Mouse (Mus musculus) gastrocnemius, adult 2 months (tissue): ENCODE measurements around the gene Olfr101. TPM values are rescaled to one million over a fixed set of nuclear protein-coding genes. Genes with fewer than 3 reads are reported as not detected.

ENCODE experiments used
- DNase-seq: peaks from one replicate; pipeline ENCODE4 v3.0.0; 2022
- H3K27ac ChIP-seq: fragments of 200-600 bp; 2 replicates; pipeline ENCODE4 v1.8.1; 2022; ENCODE audit warnings: mild to moderate bottlenecking
- H3K4me3 ChIP-seq: fragments of 200-600 bp; 2 replicates; pipeline ENCODE4 v1.8.1; 2022; ENCODE audit warnings: mild to moderate bottlenecking, moderate library complexity
- CTCF ChIP-seq: fragments of 200-600 bp; IDR thresholded peaks from 2 replicates; pipeline ENCODE4 v1.8.1; 2022; ENCODE audit warnings: antibody characterized with exemption, mild to moderate bottlenecking, moderate library complexity
- intact Hi-C: fragments of 180-260 bp; cut with DNase I; formaldehyde crosslinking; loops from one replicate; pipeline ENCODE4 v1.15.1; 2025
- long read RNA-seq, 2 experiments: library from polyadenylated mRNA; stranded (forward); transcript quantifications; one replicate each; pipeline ENCODE4 v2.0.0; 2021
- total RNA-seq, 2 experiments: library from RNA; stranded (reverse); gene quantifications; 2 replicates each; pipeline ENCODE4 v1.2.3; 2021

Olfr101 gene
- not detected for total RNA-seq
- long read RNA-seq, experiment 1 = 0 reads
- long read RNA-seq, experiment 2 = 0 reads

DNA sequence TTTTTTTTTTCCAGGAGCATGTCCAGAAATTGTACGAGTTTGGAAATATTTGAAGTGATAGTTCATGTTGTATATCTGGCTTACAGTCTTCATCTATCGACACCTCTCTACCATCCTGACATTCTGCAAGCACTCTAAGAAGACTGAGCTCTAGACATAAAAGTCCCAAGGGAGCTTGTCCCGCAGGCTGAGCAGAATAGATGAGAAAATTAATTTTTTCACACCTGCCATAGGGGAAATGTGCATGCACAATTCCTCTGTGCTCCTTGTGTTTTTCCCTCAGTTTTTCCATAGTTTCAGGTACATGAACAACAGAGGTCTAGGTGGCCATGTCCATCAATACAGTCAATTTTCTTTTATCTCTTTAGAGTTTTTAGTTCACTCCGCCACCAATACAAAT is at the start of gene Olfr101:
TSS of gene Olfr101 (minus strand) at position 101 of the 400 bp plus-strand sequence.
- Histone ChIP-seq H3K27ac (no peak within 1 kb of the TSS), H3K4me3 (no peak within 1 kb of the TSS)
- DNase-seq = no peak
- TF ChIP-seq CTCF = no peak
- intact Hi-C loops = no loop called here

DNA sequence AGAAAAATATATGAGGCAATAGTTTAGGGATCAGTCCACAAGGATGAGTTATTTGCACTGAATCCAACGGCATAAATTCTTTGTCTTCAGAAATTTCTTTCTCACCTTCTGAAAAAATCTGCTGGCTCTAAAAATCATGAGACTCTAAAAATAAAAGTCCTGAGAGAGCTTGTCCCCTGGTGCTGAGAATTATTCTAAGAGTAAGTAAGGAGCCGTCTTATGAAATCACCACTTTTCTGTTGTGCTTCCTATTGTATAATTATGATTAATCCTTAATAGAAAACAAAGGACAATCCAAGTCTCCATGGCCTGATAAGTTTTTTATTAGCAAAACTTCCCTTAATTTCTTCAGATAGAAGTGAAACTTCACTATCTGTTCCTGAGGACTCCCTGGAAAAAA is 35.5 kb upstream of the Olfr101 start, which contains the start of gene Olfr103:
TSS of gene Olfr103 (minus strand) at position 101 of the 400 bp plus-strand sequence.
- Histone ChIP-seq H3K4me3 (no peak within 1 kb of the TSS), H3K27ac (no peak within 1 kb of the TSS)
- intact Hi-C loops = no loop called here
- no peak for DNase-seq
- TF ChIP-seq CTCF = no peak

DNA sequence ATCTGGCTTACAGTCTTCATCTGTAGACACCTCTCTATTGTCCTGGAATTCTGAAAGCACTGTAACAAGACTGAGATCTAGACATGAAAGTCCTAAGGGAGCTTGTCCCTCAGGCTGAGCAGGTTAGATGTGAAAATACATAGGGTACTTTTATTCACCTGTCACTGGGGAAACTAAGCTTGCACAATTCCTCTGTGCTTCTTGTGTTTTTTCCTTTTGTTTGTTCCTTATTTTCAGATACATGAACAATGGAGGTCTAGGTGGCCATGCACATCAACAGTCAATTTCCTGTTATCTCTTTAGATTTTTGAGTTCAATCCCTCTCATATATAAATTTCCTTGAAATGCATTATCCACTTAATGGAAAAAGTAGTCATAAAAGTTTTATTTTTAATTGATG is 12.8 kb upstream of the Olfr101 start, which contains the start of gene Olfr102:
TSS of gene Olfr102 (minus strand) at position 101 of the 400 bp plus-strand sequence.
- DNase-seq = no peak
- H3K4me3 ChIP-seq = no peak within 1 kb of the TSS
- intact Hi-C loops = no loop called here
- no peak for TF ChIP-seq CTCF
- H3K27ac ChIP-seq = no peak within 1 kb of the TSS

DNA sequence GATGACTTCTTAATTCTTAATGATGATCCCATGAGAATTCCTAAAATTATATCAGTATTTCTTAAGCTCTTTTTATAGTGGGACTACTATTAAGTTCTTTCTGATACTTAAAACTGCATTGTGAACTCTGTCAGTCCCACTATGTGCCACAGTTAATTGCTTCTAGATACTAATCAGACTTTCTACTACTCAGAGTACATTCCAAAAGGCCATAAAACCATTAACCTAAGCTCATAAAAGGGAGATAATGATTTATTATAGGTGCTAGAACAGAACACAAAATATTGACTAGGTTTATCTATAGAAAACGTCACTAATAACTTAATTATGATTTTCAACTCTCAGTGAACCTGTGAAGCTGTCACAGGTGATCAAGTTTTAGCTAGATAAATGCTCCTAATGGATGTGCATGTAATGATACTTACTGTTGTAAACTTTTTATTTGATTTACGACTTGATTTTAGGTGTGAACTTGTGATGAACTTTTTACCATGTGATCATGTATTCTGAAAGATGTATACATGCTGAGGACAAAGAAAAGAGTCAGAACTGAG is 6.1 kb upstream of the Olfr101 start:
- no peak for DNase-seq
- H3K27ac ChIP-seq = no peak overlapping the region
- intact Hi-C loops = no loop called here
- no peak overlapping the region for H3K4me3 ChIP-seq
- TF ChIP-seq CTCF = no peak

DNA sequence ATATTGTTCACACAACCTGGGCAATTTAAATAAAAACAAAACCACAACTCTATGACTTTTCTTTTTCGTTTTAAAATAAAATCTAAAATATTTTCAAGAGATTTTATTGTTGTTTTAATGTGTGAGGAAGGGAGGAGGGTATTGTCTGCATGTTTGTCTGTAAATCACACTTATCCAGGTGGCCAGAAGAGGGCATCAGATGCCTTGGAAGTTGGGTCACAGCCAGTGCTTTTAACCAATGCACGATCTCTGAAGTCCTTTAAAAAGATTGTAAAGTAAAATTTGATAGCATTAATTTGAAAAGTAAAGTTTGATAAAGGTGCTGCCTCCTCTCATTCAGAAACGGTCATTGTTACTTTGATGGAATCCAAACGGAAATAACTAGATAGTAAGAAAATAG is 4.4 kb upstream of the Olfr101 start:
- Histone ChIP-seq H3K4me3 (no peak overlapping the region), H3K27ac (no peak overlapping the region)
- no peak for DNase-seq
- TF ChIP-seq CTCF = no peak; the same call in 1 of the 2 replicates
- intact Hi-C loops = no loop called here

DNA sequence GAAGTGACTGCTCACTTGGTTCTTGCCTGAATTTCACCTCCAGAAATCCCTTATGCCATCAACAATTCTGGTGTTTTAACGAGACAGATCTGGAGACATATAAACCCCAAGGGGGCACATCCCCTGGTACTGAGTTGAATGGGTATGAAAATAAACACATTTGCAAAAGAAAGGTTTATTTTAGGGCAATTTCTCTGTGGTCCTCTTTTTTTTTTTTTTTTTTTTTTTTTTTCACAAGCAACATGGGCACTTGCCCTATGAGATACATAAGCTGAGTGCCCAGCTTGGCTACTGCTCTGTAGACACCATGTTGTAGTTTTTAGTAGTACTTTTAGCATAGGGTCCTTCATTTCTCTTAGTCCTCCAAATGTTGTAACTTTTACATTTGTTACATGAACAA is 20.8 kb downstream of the Olfr101 start, which contains the start of gene Olfr99:
TSS of gene Olfr99 (minus strand) at position 101 of the 400 bp plus-strand sequence.
- no peak for DNase-seq

DNA sequence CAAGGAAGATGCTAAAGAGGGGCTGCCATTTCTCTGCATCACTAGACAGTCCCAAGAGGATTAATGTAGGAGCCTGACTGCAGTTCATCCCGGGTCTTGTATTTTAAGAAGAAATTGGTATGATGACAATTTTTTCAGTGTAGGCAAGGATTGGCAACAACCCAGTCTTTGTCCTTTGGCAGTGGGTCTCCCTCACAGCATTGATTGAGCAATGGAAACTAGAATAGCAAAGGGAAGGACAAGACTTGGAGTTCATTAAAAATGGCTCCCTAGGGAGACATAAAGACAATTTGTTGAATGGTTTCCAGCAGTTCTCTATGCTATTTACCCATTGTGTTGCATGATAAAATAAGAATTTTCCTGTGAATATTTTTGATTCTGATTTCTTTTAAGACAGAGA is 23.8 kb downstream of the Olfr101 start:
- no peak overlapping the region for H3K4me3 ChIP-seq
- DNase-seq = peak; percentile 16
- H3K27ac ChIP-seq = no peak overlapping the region
- intact Hi-C loops = no loop called here
- TF ChIP-seq CTCF = no peak

More for the DNA sequence above, 20.8 kb downstream of the Olfr101 start, which contains the start of gene Olfr99:
- no peak for TF ChIP-seq CTCF
- H3K4me3 ChIP-seq = no peak within 1 kb of the TSS
- intact Hi-C loops = no loop called here
- H3K27ac ChIP-seq = no peak within 1 kb of the TSS

DNA sequence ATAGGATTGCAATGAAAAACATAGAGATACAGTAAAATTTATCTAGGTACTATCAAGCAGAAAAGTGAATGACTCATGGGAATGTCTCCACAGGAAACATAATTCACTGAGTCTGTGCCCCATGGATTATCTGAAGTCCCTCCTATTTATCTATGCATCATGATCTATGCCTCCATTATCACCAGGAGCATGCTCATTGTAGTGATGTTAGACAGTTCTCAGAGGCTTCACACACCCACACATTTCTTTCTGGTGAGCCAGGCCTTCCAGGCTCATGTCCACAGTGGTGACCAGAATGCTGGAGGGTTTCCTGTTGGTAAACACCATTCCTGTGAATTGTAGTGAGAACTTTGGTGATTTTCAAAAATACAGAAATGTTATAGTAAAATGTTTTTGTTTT is 27.5 kb downstream of the Olfr101 start:
- Histone ChIP-seq H3K4me3 (no peak overlapping the region), H3K27ac (no peak overlapping the region)
- DNase-seq = no peak
- TF ChIP-seq CTCF = no peak
- intact Hi-C loops = no loop called here

DNA sequence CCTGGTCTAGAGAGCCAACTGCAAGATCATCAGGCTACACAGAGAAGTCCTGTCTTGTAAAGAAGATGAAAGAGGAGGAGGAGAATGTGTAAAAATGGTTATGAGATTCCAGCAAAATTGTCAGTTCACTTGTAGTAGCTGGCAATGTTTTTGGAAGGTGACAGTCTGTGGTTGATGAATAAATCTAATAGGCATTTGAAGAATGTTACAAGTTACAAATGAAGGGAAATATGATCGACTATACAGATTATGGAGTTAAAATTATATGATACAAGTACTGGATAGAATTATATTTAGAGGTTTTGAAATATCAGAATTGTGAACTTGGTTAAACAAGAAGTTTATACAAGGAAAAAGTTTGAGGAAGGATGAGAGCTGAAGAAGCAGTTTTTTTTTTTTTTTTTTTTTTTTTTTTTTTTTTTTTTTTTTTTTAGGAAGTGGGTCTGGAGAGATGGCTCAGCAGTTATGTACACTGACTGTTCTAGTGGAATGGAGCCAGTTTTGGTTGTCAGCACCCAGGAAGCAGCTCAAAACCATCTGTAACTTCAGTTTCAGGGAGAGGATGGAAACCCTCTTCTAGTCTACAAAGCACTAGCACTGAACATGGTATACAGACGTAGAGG is 28.4 kb downstream of the Olfr101 start:
- Histone ChIP-seq H3K4me3 (no peak overlapping the region), H3K27ac (no peak overlapping the region)
- DNase-seq = no peak
- no peak for TF ChIP-seq CTCF
- intact Hi-C loops = no loop called here

DNA sequence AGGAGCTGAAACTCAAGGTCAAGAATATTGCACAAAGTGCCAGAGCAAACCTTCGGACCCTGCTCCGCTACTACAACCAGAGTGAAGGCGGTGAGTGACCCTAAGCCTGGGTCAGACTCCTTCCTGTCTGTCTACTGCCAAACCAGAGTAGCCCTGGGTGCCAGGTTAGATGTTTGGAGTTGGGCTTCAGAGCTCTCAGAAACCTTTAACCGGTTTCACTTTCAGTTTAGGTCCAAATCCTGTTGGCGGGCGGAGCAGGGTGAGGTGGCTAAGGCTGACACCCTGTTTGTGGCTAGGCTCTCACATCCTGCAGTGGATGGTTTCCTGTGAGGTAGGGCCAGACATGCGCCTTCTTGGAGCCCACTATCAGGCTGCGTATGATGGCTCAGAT is 33.4 kb downstream of the Olfr101 start:
- H3K4me3 ChIP-seq = peak overlapping the region; percentile 88
- DNase-seq = peak; percentile 71
- TF ChIP-seq CTCF = no peak
- intact Hi-C loops = no loop called here
- peak overlapping the region; percentile 86 for H3K27ac ChIP-seq

DNA sequence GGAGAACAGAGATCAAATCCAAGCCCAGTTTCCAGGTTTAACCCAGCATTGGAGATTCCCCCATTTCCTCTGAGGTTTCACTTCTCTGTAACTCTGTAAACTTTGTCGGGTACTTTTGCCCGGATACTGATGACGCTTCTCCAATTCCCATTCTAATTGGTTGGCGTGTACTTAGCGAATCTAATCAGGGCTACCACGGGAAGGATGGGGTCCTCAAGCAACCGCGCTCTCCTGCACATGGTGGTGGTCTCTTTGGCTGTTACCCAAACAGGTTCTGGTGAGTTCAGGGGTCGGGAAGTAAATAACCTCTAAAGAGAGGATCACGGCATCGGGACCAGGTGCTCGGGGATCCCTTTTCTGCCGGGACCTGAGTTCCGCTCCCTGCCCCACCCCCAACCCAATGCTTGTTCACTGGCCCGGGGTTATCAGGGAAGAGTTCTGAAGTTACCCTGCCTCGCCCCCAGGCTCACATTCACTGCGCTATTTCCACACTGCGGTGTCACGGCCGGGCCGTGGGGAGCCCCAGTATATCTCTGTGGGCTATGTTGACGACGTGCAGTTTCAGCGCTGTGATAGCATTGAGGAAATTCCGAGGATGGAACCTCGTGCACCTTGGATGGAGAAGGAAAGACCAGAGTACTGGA is 33.9 kb downstream of the Olfr101 start, which contains the start of gene H2-M3:
TSS of gene H2-M3 (plus strand) at position 163 of the 644 bp plus-strand sequence.
- peak; percentile 82 for DNase-seq
- intact Hi-C loops = no loop called here
- H3K4me3 ChIP-seq = peak within 1 kb of the TSS; percentile 88
- TF ChIP-seq CTCF = no peak
- H3K27ac ChIP-seq = peak within 1 kb of the TSS; percentile 86

DNA sequence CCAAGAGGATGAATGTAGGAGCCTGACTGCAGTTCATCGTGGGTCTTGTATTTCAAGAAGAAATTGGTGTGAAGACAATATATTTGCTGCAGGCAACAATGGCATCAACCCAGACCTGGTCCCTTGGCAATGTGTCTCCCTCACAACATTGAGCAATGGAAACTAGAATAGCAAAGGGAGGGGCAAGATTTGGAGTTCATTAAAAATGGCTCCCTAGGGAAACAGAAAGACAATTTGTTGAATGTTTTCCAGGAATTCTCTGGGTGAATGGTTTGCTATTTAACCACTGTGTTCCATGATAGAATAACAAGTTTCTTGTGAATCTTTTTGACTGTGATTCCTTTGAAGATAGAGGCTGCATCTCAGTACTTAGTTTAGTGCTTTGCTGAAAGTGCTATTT is 40.5 kb downstream of the Olfr101 start, which contains the start of gene Olfr98:
TSS of gene Olfr98 (minus strand) at position 124 of the 400 bp plus-strand sequence.
- DNase-seq = peak; percentile 23
- no peak within 1 kb of the TSS for H3K27ac ChIP-seq

DNA sequence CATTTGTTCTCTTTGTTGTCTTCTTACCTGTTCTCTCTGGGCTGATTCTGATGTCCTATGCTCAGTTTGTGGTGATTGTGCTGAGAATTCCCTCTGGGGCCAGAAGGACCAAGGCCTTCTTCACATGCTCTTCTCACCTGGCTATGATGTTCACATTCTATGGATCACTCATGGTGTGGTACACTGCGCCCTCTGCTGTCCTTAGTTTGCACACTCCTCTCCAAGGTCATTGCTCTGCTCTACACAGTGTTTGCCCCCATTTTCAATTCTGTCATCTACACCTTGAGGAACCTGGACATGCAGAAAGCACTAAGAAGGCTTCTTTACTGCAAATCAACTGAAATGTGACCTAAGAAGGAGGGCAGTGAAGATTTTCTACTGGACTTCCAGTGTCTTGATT is 53.6 kb downstream of the Olfr101 start:
- intact Hi-C loops = no loop called here
- TF ChIP-seq CTCF = peak; percentile 46
- DNase-seq = no peak
- no peak overlapping the region for H3K27ac ChIP-seq
- H3K4me3 ChIP-seq = no peak overlapping the region

More for the DNA sequence above, 40.5 kb downstream of the Olfr101 start, which contains the start of gene Olfr98:
- intact Hi-C loops = no loop called here
- TF ChIP-seq CTCF = no peak
- no peak within 1 kb of the TSS for H3K4me3 ChIP-seq
